Mouse (Mus musculus) right cerebral cortex, postnatal 36 days (tissue): ENCODE results near the gene Stard3.

Experiments
- DNase-seq, 2 experiments: peaks; one replicate each; pipeline ENCODE4 v3.0.0; 2022; ENCODE audit warnings: low spot score in 2 of 2, mixed read lengths in 1 of 2

The Stard3 gene

DNA sequence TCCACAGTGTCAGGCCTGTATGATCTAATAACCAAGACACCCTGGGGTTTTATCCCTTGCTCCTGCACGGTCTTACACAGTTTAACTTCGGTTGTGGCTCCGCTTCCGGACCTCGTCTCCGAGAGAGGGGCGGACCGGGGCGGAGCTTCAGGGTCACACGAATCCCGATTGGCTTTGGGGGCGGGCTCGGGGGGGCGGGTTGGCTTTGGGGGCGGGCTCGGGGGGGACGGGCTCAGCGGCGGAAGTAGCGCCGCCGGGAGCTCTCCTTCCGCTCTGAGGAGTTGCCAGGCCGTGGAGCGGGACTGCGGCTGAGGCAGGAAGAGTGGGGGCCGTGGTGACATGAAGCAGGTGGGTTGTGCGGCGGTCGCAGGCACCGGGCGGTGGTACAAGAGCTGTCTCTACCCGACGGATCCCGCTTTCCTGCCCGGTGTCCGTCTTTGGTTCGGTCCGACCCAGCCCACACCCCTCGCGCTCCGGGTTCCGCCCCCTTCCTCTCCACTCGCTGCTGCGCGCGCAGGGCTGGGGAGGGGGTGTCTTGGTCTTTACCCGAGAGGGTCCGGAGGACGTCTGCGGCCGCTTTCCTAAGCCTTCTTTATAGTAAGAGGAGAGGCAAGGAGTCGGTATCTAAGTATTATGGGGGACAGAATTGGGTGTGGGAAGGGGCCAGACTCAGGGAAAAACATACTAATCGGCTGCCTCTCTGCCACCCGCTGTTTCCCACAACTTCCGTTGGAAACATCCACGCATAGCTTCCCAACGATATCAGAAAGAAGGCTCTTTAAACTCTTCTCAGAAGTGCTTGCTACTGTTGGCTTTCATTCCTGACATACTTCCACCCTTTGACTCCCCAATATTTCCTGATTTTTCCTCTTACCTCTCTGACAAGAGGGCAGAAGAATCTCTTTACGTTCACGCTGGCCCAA, at the start of gene Stard3:
Stard3 (plus strand) TSS at position 208 of the 923 bp plus-strand sequence.
- DNase-seq: peak; percentile 80 to 81

DNA sequence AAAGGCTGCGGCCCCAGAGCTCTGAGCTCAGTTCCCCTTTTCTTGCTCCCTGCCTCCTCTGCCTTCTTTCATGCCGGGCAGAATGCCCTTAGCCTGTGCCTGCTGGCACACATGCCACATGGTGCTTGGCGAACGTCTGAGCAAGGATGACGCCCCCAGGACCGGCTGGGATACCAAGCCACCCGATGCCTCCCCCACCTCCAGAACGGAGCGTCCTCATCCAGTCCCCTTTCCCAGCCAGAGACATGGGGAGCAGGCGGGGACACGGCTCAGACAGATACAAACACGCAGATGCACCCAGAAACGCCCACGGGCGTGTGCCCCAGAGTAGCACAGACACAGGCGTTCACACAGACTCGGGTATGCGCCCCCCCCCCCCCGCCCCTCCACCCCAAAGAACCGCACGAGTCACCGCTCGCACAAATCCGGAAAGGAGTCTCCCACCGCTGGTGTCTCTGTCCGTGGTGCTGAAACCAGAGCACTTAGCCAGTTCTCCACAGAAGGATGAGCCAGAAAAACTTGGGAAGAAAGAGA, 44.3 kb upstream of the Stard3 start:
- DNase-seq: peak in 1 of 2 experiments; percentile 75

DNA sequence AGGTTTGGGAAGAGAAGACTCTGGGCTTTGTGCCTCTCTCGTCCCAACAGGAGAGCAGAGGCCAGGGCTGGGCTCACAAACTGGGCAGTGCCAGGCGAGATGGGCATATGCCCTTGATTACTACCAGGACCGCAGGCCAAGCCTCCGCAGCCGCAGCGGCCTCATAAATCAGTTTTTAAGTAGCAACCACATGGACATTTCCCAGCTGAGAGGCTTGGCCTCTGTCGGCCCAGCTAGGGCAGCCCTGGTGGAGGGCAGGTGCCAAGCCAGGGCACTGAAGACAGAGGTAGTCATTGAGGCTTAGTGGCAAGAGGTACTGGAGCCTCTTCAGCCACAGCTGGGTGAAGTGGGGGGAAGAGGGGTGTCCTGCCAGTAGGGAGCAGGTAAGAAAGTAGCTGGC, 40.7 kb upstream of the Stard3 start:
- DNase-seq: no peak

DNA sequence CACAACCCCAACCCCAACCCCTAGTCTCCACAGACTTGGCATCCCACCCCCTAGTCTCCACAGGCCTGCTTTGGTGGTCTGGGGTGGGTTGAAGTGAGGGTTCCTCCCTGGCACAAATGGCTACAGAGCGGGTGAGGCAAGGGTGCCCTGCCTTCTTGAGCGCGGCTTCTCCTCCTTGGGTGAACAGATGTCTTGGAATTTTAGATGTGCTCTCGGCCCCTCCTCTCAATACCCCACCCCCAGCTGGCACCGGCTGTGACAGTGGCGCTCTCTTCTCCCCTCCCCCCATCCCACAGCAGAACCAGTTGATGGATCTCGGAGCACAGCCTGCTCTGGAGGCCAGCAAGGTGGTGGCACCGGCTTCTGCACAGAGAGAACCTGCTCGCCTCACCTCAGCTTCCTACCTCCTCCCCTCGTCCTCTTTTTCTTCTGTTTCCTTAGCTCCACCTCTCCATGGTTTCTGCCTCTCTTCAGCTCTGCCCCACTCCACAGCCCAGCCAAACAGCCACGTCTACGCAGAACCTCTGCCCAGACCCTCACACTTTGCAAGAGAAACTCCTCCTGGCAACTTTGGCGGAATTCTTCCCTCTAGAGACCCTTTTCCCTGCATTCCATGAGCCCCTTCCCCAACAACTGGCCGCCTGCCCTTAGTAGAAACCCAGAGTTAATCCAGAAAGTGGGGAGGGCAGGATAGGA, 39.6 kb upstream of the Stard3 start:
- DNase-seq: no peak

DNA sequence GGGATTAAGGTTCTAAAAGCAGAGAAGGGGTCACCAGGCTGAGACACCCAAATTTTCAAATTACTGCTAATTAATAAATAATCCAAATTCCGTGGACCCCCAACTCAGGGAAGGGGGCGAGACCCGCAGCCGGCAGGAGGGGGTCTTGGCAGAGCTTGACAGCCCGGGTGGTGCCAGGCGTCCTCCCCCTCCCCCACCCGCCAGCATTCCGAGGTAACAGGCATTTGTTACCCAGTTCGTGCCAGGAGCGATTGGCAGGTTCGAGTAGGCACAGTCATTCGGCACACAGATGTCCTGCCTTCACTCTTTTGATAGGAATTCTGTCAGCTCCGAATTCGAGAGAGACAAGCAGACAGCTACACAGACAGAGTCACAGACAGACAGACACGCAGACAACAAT, 39.0 kb upstream of the Stard3 start:
- no peak for DNase-seq

DNA sequence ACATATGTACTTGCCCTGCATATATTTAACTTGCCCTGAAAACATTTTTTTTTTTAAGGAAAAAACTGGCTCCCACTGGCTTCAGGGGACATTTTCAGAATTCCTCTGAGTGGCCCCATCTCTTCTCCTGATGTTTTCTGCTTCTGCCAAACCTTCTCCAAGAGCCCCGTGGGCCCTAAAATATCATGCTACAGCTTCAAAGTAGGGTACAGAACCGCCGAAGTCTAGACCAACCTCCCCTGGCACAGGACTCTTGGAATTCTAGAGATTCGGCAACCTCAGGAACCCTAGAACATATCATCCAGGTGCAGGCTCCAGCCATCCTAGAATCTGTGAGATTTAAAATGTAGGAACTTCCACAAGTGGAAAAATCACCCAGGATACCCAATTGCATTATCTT, 38.6 kb upstream of the Stard3 start:
- DNase-seq: no peak

DNA sequence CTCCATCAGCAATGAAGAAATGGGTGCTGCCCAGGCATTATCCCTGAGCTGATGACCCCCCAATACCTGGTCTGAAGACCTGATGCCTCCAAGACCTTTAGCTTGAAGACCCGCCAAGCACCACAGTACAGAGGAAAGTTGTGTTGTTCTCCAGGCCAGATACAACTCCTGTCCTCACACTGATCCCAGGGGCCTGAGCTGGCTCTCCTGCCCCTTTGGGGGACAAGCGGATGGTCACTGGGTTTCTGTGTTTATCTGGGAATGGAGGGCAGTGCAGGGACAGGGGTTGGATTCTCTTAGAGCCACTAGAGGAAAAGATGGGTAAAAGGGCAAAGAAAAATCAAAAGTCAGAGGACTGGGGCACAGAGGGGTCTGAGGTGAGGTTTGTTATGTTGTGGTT, 38.2 kb upstream of the Stard3 start:
- DNase-seq: no peak

DNA sequence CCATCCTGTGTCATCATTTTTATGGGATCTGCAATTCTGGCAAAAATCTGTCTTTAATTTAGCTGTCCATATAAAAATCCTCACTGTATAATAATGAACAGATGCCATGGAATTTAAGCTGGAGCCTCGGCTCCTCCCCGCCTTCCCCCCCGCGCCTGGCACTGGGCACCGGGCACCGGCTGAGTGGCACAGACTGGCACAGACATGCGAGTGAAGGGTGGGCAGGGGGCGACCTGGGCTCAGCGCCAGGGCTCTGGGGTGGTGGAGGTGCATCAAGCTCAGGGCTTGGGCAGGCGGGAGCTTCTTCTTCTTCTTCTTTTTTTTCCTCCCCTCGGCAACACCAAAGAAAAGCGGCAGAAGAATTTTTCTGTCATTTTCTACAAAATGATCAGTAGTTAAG, 37.8 kb upstream of the Stard3 start:
- DNase-seq: no peak

DNA sequence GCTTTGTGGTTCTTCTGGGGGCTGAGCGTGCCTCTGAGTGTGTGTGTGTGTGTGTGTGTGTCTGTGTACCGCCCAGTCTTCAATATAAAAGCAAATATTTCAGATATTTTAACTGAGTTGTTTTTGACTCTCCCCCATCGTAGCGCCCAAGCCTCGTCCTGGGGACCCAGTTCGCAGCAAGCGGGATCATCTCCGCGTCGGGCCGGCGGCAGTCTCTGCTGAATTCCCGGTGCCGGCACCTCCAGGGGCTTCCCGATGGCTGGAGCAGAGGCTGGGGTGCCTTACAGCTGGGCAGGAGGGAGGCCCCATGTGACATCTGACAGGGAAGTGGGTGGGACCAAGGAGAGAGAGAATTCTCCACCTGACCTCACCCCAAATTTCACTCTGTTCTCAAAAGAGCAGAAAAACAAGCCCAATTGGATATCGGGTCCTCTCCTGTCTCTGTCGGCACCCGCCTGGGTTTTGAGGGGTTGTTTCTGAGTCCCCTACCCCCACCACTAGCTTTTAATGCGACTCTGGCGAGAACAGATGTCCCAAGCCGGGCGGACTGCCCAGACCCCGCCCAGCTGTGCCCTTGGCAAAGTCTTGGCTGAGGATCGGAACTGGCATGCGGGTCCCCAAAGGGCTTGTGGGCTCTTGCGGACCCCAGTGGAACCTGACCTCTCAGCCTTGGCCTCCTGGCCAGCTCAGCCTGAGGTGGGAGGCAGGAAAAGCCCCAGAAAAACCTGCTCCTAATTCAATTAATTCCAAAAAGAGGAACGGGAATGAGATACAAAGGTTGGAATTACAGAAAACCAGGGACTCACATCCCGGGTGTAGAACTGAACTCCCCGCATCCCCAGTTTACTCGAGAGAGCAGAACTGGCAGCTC, 37.1 kb upstream of the Stard3 start:
- DNase-seq: no peak

DNA sequence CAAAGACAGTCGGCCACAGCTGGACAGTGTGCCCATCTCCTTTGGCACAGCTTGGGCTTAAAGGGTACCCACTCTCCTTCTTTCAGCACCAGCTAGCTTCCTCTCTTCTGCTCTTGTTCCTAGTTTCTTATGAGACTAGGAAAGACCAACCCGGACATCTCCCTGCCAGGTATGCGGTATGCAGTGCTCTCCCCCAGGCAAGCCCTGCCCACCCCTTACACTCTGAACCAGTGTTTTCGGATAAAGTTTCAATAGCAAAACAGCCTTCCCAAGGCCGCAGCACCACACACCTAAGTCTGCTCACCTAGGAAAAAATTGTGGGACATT, 36.5 kb upstream of the Stard3 start:
- DNase-seq: no peak

DNA sequence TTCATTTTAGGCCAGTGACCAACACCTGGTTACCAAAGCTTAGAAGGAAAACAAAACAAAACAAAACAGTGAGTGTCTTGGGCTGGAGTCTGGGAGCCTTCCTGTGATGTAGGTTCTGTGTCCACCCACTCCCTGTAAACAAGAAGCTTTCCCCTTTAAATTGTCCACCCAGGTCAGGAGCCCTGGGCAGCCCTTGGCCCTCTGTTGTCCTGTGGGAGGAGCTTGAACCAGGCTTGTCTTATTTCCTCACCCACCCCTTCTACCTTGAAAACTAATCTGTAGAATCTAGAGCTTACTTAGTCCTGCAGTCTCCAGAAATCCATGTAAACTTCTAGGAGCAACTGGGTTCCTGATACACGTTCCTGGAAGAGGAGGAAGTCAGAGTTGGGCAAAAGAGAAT, 36.0 kb upstream of the Stard3 start:
- DNase-seq: no peak

DNA sequence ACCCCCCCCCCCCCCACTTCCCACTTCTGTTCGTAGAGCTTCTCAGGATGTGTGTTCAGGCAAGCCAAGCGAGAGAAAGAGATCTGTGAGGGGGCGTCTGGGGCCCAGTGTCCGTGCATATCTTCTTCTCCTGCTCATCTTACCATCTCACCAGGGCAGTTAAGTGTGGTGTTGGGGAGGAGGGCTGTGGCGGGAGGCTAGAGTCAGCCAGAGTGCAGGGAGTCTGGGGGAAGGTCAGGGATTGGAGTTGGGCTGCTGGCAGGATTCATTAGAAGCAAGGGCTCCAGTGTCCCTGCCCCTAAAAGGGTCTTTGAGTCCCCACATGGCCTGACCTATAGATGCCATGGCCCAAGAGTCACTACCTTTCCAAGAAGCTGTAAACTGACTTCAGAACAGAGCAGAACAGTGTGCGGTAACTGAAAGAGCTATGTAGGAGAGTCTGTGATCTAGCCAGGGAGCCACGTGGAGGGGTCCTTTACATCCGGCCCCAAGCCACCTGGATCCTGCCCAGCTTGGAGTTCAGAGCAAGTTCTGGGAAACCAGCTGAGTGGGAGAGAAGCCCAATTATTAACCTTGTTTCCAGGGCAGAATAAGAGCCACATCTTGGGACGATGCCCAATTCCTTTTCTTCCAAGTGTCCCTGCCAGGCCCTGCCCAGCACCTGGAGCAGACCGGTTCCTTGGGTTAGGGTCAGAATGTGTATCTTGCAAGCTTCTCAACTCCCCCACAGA, 34.9 kb upstream of the Stard3 start:
- no peak for DNase-seq

DNA sequence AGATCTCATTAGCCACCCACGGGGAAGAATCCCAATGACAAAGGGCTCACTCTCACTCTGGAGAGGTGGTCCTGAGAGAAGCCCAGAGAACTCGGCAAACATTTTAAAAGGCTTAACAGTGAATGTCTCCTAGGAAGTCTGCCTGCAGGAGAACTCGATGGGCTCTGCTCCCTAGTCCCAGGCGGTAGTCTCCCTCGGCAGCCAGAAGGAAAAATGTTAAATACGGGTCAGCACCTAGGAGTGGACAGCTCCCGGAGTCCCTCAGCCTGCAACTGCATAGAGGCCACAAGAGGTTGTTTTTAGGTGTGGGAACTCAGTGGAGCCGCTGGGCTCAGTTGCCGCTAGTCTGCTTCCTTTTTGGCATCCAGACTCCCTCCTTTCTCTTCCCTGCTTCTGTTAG, 34.2 kb upstream of the Stard3 start:
- no peak for DNase-seq

DNA sequence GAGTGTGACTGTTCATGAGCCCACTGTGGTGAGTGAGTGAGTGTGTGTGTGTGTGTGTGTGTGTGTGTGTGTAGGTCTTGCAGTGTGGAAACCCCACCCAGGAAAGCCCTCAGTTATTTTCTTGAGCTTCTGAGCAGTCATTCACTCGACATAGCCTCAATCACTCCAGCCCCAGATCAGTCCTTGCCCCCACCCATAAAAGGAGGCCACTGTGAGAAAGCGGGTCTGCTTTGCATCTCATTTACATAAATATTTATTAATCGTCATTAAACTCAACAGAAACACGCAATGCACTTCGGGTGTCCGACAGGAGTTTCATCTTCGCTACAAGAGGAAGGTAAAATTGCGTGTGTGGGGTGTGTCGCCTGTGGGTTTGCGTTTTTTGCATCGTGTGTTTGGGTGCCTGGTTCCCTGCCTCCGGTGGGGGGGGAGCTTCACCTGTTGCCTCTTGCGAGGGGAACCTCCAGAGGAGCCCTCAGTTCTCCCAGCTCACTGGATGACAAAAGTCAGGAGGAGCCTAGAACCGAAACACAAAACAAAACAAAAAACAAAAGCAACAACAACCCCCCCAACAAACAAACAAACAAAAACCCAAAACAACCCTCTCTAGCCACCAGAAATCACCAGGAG, 32.9 kb upstream of the Stard3 start:
- DNase-seq: no peak

DNA sequence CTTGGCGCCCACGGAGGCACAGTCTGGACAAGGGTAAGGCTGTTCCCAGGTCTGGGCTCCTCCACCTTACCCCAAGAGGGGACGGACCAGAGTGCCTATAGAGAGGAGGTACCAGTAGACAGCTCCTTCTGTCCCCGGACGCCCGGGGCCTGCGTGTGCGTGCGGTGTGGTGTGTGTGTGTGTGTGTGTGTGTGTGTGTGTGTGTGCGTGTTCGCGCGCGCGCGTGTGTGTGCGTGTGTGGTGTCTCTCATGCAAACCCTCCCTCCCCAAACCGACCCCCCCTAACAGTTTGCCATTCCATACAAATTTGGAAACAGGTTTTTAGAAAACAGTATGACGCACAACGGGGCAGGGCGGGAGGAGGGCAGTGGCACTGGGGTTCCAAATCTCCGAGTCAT, 32.3 kb upstream of the Stard3 start:
- DNase-seq: no peak

DNA sequence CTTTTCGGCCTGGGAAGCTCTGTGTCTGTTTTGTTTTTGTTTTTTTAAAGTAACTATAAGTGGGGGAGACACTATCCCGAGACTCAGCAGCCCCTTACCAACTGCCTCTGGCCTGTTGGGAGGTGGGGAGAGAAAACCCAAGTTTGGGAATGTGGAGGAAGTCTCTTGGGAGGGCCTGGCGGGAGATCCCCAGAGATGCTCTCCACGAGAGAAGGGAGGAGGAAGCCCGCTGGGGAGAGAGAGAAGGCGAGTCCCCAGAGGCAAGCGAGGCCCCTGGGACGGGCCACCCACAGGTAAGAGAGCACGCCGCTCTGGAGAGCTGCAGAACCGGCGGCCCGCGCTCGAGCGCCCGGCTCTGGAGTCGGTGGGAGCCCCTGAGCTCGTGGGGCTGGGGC, 31.4 kb upstream of the Stard3 start:
- no peak for DNase-seq

DNA sequence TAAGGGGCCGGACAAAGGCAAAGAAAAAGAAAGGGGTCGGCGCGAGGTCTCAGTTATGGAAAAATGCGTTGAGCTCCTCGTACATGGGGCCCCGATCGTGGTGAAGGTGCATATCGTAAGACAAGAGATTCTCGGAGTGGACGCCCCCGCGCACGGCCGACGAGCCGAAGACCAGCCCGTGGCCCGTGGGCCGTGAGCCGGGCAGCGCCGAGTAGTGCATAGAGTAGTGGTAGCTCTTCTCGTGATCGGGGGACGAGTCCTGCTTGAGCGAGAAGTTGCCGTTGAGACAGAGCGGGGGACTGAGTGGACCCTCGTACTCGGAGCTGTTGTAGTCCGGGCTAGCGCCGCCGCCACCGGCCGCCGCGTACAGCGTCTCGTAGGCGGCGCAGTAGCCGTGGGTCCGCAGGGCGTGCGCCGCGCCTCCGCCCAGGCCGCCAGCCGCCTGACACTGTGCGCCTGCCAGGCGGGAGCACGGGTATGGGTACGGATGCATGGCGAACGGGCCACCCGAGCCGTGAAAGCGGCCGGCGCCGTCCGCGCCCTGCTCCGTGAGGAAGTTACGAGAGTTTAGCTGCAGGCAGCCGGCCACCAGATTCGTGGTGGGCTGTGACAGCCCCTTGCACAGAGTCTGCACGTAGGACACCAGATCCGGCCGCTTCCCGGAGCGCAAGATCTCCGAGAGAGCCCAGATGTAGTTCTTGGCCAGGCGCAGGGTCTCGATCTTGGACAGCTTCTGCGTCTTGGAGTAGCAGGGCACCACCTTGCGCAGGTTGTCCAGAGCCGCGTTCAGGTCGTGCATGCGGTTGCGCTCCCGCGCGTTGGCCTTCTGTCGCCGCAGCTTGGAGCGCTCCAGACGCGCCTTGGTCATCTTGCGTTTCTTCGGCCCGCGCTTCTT, 30.8 kb upstream of the Stard3 start:
- no peak for DNase-seq

DNA sequence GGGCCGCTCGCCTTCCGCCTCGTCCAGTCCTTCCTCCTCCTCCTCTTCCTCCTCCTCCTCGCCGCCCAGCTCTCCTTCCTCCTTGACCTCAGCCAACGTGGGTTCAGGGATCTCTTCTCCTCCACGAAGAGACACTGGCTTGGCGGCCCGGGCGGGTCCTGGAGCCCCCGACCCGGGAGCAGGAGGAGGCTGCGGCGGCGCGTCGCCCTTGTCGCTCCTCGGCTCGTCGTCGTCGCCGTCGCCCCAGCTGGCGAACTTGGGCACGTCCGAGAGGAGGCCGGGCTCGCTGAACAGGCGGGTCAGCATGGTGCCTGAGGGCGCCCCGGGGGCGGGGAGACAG, 30.2 kb upstream of the Stard3 start:
- DNase-seq: no peak

DNA sequence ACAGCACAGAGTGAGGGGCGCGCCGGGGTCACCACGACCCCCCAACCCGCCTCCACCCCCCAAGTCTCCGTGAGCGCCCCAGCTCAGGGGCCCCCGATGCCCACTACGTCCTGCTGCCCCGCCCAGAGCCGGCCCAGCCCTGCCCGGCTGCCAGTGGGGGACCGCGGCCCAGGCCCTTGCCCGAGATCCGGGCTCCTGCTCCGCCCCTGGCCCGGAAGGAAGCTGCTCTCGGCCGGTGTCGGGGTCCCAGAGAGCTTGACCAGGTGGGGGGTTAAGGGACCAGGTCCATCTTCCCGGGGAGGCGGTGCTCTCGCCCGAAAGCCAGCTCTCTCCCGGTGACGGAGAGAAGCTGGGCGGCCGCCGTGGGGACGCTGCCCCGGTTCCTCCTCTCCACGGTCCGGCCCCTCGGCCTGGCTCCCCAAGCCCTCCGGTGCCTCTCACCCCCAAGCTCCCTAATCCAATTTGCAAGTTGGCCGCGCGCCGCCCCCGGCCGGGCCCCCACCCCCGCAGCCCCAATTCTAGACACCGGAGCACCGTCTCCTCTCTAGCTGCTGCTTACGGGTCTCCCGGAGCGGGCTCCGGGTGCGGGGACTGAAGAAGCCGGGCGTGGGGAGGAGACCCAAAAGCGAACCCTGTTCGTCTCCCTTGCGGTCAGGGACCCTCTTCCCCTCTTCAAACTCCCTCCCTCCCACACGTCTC, 29.6 kb upstream of the Stard3 start:
- no peak for DNase-seq
